In the genomic region with DNA sequence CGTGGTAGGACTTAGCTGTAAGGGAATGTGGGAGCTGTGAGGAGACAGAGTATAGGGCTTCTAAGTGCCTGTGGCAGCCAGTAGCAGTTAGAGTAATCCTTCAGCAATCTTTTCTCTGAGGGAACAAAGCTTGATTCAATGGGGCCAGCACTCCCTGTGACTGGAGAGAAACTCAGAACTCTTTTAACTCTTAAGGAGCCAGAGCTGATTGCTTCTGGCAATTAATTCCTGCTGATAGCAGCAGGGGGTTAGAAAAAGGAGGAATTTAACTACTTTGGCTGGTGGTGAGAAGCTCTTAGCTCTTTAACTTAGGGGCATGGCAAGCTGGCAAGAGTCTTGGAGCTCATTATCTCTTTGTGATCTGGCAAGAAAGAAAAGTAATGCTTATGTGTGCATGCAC, we compare ENCODE assay signal across 18 mouse cellular contexts.
DNase-seq lines count a peak whose midpoint lies in the region; ATAC-seq and TF ChIP-seq lines count a peak whose summit lies in the region.
"Had no signal": no experiment of that assay in that cellular context is flagged by ENCODE, and none has a peak within 500 bp of the region (broad histone marks: within the 10 kb centered on the region; RNA-seq: fewer than 3 reads in every experiment).

No protein-coding gene starts in this region.

- H3K27ac ChIP-seq in hindbrain, embryonic 11.5 days (ENCODE audit: low read depth, low read length), result no peak overlapping the region
- no peak overlapping the region for H3K27ac ChIP-seq in hindbrain, embryonic 12.5 days
- peak overlapping the region; percentile 23; the same call in 1 of the 2 replicates for H3K27ac ChIP-seq in forebrain, embryonic 16.5 days (ENCODE audit: low read length)
- H3K27ac ChIP-seq in midbrain, embryonic 16.5 days (ENCODE audit: low read length), result no peak overlapping the region
- no peak overlapping the region for H3K27ac ChIP-seq in lung, postnatal 0 days (ENCODE audit: low read length)
- no peak overlapping the region for H3K27ac ChIP-seq in kidney, embryonic 14.5 days (ENCODE audit: low read depth, low read length)
- H3K27ac ChIP-seq: gastrocnemius, adult 2 months; left cerebral cortex, adult 2 months had no signal

- H3K9me3 ChIP-seq in hindbrain, embryonic 11.5 days (ENCODE audit: control insufficient read depth, low read length), result no peaks in the 10 kb centered on the region
- no peaks in the 10 kb centered on the region for H3K9me3 ChIP-seq in hindbrain, embryonic 12.5 days (replicated peaks)
- H3K9me3 ChIP-seq in forebrain, embryonic 16.5 days (ENCODE audit: control insufficient read depth, low read length), result no peaks in the 10 kb centered on the region
- no peaks in the 10 kb centered on the region for H3K9me3 ChIP-seq in midbrain, embryonic 16.5 days (replicated peaks; ENCODE audit: control insufficient read depth, low read length, poor library complexity, severe bottlenecking)
- no peaks in the 10 kb centered on the region for H3K9me3 ChIP-seq in lung, postnatal 0 days (ENCODE audit: low read length)
- no peaks in the 10 kb centered on the region for H3K9me3 ChIP-seq in kidney, embryonic 14.5 days (ENCODE audit: control insufficient read depth, low read length)

- TF ChIP-seq EP300 in lung, postnatal 0 days (IDR thresholded peaks at IDR 0.05), result no peak

- TF ChIP-seq CTCF in lung, postnatal 0 days (IDR thresholded peaks at IDR 0.05), result no peak

- WGBS in hindbrain, embryonic 11.5 days, result 25% methylated on average over 1 of the region's 1 CpGs
- 16% methylated on average over 1 of the region's 1 CpGs for WGBS in hindbrain, embryonic 12.5 days
- 3% methylated on average over 1 of the region's 1 CpGs for WGBS in forebrain, embryonic 16.5 days
- 3% methylated on average over 1 of the region's 1 CpGs for WGBS in midbrain, embryonic 16.5 days
- WGBS in lung, postnatal 0 days, result 25% methylated on average over 1 of the region's 1 CpGs
- 26% methylated on average over 1 of the region's 1 CpGs for WGBS in kidney, embryonic 14.5 days

- no peaks in the 10 kb centered on the region for H3K4me1 ChIP-seq in hindbrain, embryonic 11.5 days (replicated peaks; ENCODE audit: control insufficient read depth, insufficient read depth, low read length)
- no peaks in the 10 kb centered on the region for H3K4me1 ChIP-seq in hindbrain, embryonic 12.5 days
- H3K4me1 ChIP-seq in forebrain, embryonic 16.5 days (replicated peaks; ENCODE audit: control insufficient read depth, insufficient read depth, low read length), result peaks cover 8% of the 10 kb centered on the region
- H3K4me1 ChIP-seq in midbrain, embryonic 16.5 days (ENCODE audit: control insufficient read depth, insufficient read depth, low read length), result peaks cover 6% of the 10 kb centered on the region
- no peaks in the 10 kb centered on the region for H3K4me1 ChIP-seq in lung, postnatal 0 days (ENCODE audit: insufficient read depth, low read depth, low read length)
- H3K4me1 ChIP-seq in kidney, embryonic 14.5 days (ENCODE audit: control insufficient read depth, insufficient read depth, low read length), result no peaks in the 10 kb centered on the region

- ATAC-seq in hindbrain, embryonic 11.5 days (ENCODE audit: low FRiP score), result no peak
- ATAC-seq in hindbrain, embryonic 12.5 days (ENCODE audit: low FRiP score), result no peak
- ATAC-seq in forebrain, embryonic 16.5 days, result peak; percentile 49; the same call in 1 of the 2 replicates
- ATAC-seq in midbrain, embryonic 16.5 days, result 0 out of 2 replicates have a peak, but pooled peaks have one; percentile 16
- ATAC-seq in lung, postnatal 0 days, result no peak
- no peak for ATAC-seq in erythroblast, adult 5-6 weeks (replicated peaks; ENCODE audit: low FRiP score, poor library complexity, severe bottlenecking)
- no peak for ATAC-seq in kidney, embryonic 14.5 days (ENCODE audit: low FRiP score, low TSS enrichment)
- ATAC-seq: liver, postnatal 0 days had no signal

- H3K4me2 ChIP-seq in hindbrain, embryonic 11.5 days (replicated peaks; ENCODE audit: low read depth, low read length), result no peak overlapping the region
- no peak overlapping the region for H3K4me2 ChIP-seq in hindbrain, embryonic 12.5 days (replicated peaks)
- H3K4me2 ChIP-seq in forebrain, embryonic 16.5 days (ENCODE audit: low read length), result no peak overlapping the region
- no peak overlapping the region for H3K4me2 ChIP-seq in midbrain, embryonic 16.5 days (ENCODE audit: low read length)
- H3K4me2 ChIP-seq in lung, postnatal 0 days (replicated peaks; ENCODE audit: low read depth, low read length), result no peak overlapping the region
- no peak overlapping the region for H3K4me2 ChIP-seq in kidney, embryonic 14.5 days (replicated peaks; ENCODE audit: low read depth, low read length)

- DNase-seq in hindbrain, embryonic 11.5 days (ENCODE audit: low spot score), result peak; percentile 1
- peak; percentile 10 for DNase-seq in embryo, embryonic 10 days (ENCODE audit: low spot score)
- DNase-seq in lung, postnatal 0 days (ENCODE audit: low spot score), result no peak
- DNase-seq: adrenal gland, postnatal 10 days; cerebellum, postnatal 36 days; gastrocnemius, adult 2 months; heart, postnatal 36 days; kidney, postnatal 4 days; liver, postnatal 0 days; thymus, postnatal 36 days had no signal

- no peaks in the 10 kb centered on the region for H3K36me3 ChIP-seq in hindbrain, embryonic 11.5 days (ENCODE audit: control insufficient read depth, insufficient read depth, low read length)
- H3K36me3 ChIP-seq in hindbrain, embryonic 12.5 days, result no peaks in the 10 kb centered on the region
- H3K36me3 ChIP-seq in forebrain, embryonic 16.5 days (ENCODE audit: control insufficient read depth, insufficient read depth), result no peaks in the 10 kb centered on the region; the same call in 1 of the 2 replicates
- H3K36me3 ChIP-seq in midbrain, embryonic 16.5 days (ENCODE audit: control insufficient read depth, insufficient read depth, low read length), result no peaks in the 10 kb centered on the region
- no peaks in the 10 kb centered on the region for H3K36me3 ChIP-seq in lung, postnatal 0 days (ENCODE audit: insufficient read depth, low read length)
- no peaks in the 10 kb centered on the region for H3K36me3 ChIP-seq in kidney, embryonic 14.5 days (ENCODE audit: control insufficient read depth, insufficient read depth, low read length)

- no peak overlapping the region for H3K9ac ChIP-seq in hindbrain, embryonic 11.5 days (ENCODE audit: low read depth, low read length)
- H3K9ac ChIP-seq in hindbrain, embryonic 12.5 days, result no peak overlapping the region
- no peak overlapping the region for H3K9ac ChIP-seq in forebrain, embryonic 16.5 days (replicated peaks; ENCODE audit: low read depth, low read length)
- H3K9ac ChIP-seq in midbrain, embryonic 16.5 days (ENCODE audit: low read depth, low read length), result no peak overlapping the region
- H3K9ac ChIP-seq in lung, postnatal 0 days (replicated peaks; ENCODE audit: low read depth), result no peak overlapping the region
- no peak overlapping the region for H3K9ac ChIP-seq in kidney, embryonic 14.5 days (ENCODE audit: low read depth, low read length)
- H3K9ac ChIP-seq: liver, postnatal 0 days had no signal

- no peak overlapping the region for H3K4me3 ChIP-seq in hindbrain, embryonic 11.5 days (ENCODE audit: low read depth, low read length)
- H3K4me3 ChIP-seq in hindbrain, embryonic 12.5 days, result no peak overlapping the region
- no peak overlapping the region for H3K4me3 ChIP-seq in forebrain, embryonic 16.5 days (replicated peaks; ENCODE audit: low read length)
- H3K4me3 ChIP-seq in midbrain, embryonic 16.5 days (ENCODE audit: low read depth, low read length), result no peak overlapping the region
- H3K4me3 ChIP-seq in lung, postnatal 0 days (ENCODE audit: low read depth, low read length), result no peak overlapping the region
- no peak overlapping the region for H3K4me3 ChIP-seq in kidney, embryonic 14.5 days (ENCODE audit: low read length)
- H3K4me3 ChIP-seq: erythroblast, embryonic 14.5 days; gastrocnemius, adult 2 months; left cerebral cortex, adult 2 months; myocyte had no signal

- no peaks in the 10 kb centered on the region for H3K27me3 ChIP-seq in hindbrain, embryonic 11.5 days (ENCODE audit: control insufficient read depth, insufficient read depth, low read length)
- no peaks in the 10 kb centered on the region for H3K27me3 ChIP-seq in hindbrain, embryonic 12.5 days
- no peaks in the 10 kb centered on the region for H3K27me3 ChIP-seq in forebrain, embryonic 16.5 days (replicated peaks; ENCODE audit: control insufficient read depth, insufficient read depth, low read length)
- no peaks in the 10 kb centered on the region for H3K27me3 ChIP-seq in midbrain, embryonic 16.5 days (ENCODE audit: control insufficient read depth, insufficient read depth, low read depth, low read length)
- no peaks in the 10 kb centered on the region for H3K27me3 ChIP-seq in lung, postnatal 0 days (replicated peaks; ENCODE audit: insufficient read depth, low read length)
- H3K27me3 ChIP-seq in kidney, embryonic 14.5 days (ENCODE audit: control insufficient read depth, insufficient read depth, low read length), result no peaks in the 10 kb centered on the region

Comparison
In these comparisons a context has a peak if more than half of its experiments do, and no peak if none do; other contexts are left out.
1. ATAC-seq: peak in forebrain, embryonic 16.5 days (single experiment) and midbrain, embryonic 16.5 days (single experiment); none in hindbrain, embryonic 11.5 days (single experiment), hindbrain, embryonic 12.5 days (single experiment), lung, postnatal 0 days (single experiment), erythroblast, adult 5-6 weeks (single experiment) and kidney, embryonic 14.5 days (single experiment).